Mouse (Mus musculus) liver, adult 10 weeks (tissue): ENCODE measurements around the gene Zfp764. TPM values are rescaled to one million over a fixed set of nuclear protein-coding genes. Genes with fewer than 3 reads are reported as not detected.

Source experiments
- polyA plus RNA-seq: library from polyadenylated mRNA; stranded (reverse); fragments of 350-450 nt; fragmentation: Illumina TruSeq; extraction: RNeasy Lipid Tissue Mini Kit (QIAGEN cat#74804); gene quantifications from one replicate; pipeline ENCODE4 v1.2.3, GENCODE M21; 2014; ENCODE audit warnings: low read depth, low replicate concordance

Zfp764 gene
- polyA plus RNA-seq = 0.77 TPM

DNA sequence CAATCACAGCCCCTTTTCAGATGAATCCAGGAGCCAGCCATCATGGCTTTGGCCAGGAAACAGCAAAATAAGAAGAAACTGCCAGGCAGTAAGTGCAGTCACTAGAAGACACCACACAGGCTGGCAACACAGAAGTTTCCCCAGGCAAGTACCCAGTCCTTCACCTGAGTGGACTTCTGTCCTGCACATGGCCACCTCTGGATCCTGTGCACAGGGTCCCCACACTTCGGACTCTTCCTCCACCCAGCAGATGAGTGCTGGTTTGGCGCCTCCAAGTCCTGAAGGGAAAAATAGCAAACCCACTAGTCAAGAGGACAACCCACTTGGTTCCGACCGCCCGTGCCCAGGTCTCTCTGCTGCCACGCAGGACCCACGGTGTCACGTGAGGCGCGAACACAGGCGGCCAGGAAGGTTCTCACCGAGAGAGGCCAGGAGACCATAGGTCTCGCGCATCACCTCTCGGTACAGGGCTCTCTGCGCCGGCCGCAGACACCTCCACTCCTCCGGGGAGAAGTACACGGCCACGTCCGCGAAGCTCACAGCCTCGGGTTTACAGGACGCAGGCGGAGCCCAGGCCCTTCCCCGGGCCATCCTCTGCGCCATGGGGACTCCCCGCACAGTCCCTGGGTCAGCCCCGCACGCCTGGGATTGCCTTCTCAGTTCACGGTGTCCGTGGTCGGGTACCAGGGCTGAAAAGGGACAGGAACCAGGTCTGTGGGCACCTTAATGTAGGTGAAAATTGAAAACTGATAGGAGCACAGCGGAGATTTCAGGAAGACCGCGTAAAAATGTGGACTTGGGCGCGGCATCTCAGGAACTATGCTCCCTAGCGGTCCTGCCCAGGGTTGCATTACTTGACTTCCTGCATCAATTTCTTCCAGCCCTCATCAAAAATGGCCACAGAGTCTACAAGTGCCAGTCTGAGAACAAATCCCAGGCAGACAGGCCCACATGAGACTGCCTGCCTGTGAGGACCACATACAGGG, at the start of gene Zfp764:
Gene Zfp764 (minus strand): TSS at position 821 of the 986 bp plus-strand sequence.

DNA sequence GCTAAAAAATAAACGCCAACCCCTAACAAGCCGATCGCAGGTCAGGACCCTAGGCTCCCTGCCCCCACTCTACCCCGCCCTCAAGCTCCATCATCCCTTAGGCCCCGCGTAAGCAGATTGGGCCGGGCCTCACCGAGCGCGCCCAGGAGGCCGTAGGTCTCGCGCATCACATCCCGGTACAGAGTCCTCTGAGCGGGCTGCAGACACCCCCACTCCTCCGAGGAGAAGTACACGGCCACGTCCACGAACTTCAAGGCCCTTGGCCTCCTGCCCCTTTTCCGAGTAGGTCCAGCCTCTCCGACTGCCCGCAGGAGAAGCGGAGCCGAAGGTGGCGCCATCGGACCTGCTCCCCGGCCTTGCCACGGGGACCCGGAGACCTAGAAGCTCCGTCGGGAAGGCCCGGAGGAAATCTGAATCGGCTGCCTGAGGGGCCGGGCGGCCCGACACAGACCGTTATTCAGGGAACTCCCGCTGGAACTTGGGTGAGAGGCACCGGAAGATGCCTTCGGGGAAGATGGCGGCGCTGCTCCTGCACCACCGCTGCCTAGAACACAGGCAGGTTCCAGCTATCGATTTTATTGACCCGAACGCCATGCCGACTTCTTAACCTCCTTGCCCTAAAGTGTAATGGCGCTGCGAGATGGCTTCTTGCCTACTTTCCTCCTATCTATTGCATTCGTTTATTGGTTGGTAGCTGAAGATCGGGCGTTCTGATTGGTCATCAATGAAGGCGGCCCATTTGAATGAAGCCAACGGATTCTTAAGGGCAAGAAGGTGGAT, 42.1 kb upstream of the Zfp764 start, which contains the start of gene Zfp689:
Gene Zfp689 (minus strand): TSS at position 638 of the 780 bp plus-strand sequence.

DNA sequence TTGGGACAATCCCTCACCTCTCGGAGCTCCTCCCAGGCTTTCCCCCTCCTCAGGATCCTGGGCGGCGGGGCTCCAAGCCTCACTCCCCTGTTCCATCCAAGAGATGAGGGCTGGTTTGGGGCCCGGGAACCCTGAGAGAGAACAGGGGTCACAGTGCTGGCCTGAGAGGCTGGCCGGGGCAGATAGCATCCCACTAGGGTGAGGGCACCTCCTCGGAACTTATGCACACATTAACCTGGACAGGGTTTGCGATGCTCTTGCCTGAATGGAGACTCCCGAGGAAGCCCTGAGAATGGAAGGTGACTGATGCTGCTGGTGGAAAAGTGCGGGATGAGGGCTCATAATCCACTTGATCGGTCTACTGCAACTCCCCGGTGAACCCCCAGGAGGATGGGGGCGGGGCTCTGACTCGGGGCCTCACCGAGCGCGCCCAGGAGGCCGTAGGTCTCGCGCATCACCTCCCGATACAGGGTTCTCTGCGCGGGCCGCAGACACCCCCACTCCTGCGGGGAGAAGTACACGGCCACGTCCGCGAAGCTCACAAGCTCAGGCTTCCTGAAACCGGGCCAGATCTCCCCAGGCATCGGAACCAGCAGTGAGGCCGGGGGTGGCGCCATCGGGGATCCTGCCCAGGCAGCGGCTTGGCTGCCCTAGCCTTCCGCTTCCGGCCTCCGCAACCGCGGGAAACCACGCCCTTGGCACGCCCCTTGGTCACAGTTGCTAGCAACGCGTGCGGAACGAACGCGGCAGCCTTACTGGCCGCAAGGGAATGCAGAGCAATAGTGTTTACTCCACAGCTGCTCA, 15.0 kb upstream of the Zfp764 start, which contains the start of gene Zfp688:
Gene Zfp688 (minus strand): TSS at position 681 of the 804 bp plus-strand sequence.

DNA sequence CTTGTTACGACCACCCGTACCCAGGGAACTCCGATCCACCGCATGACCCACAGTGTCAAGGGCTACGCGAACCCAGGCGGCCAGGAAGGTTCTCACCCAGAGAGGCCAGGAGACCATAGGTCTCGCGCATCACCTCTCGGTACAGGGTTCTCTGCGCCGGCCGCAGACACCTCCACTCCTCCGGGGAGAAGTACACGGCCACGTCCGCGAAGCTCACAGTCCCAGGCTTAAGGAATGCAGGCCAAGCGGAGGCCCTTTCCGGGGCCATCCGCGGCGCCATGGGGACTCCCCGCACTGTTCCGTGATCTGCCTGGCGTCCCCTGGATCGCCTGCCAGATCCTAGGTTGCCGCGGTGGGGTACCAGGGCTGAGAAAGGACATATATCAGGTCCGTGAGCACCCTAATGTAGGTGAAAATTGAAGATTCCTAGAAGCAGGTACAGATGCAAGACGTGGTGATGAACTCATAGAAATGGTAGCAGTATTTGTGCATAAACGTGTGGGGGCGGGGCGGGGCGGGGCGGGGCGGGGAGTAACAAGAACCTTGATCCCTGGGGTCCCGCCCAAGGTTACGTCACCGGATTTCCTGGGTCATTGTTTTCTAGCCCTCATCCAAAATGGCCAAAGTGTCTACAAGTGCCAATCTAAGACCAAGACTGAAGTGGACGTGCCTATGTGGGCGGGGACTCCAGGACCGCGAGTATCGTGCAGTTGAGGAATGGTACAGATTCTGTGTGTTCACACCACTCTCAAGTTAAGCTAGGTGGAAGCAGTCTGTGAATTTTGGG, 13.3 kb downstream of the Zfp764 start, which contains the start of gene E430018J23Rik:
Gene E430018J23Rik (minus strand): TSS at position 473 of the 787 bp plus-strand sequence.

DNA sequence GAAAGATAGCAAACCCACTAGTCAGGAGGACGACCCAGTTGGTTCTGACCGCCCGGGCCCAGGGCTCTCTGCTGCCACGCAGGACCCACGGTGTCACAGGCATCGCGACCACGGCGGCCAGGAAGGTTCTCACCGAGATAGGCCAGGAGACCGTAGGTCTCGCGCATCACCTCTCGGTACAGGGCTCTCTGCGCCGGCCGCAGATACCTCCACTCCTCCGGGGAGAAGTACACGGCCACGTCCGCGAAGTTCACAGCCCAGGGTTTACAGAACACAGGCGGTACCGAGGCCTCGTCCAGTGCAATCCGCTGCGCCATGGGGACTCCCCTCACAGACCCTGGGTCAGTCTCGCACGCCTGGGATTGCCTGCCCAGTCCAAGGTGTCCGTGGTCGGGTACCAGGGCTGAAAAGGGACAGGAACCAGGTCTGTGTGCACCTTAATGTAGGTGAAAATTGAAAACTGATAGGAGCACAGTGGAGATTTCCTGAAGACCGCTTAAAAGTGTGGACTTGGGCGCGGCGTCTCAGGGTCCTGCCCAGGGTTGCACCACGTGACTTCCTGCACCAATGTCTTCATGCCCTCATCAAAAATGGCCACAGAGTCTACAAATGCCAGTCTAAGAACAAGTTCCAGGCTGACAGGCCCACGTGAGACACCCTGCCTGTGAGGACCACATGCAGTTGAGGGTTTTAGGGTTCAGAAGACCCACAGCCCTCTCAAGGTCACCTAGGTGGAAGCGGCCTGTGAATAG, 19.8 kb downstream of the Zfp764 start, which contains the start of gene 9130019O22Rik:
Gene 9130019O22Rik (minus strand): TSS at position 526 of the 752 bp plus-strand sequence.

DNA sequence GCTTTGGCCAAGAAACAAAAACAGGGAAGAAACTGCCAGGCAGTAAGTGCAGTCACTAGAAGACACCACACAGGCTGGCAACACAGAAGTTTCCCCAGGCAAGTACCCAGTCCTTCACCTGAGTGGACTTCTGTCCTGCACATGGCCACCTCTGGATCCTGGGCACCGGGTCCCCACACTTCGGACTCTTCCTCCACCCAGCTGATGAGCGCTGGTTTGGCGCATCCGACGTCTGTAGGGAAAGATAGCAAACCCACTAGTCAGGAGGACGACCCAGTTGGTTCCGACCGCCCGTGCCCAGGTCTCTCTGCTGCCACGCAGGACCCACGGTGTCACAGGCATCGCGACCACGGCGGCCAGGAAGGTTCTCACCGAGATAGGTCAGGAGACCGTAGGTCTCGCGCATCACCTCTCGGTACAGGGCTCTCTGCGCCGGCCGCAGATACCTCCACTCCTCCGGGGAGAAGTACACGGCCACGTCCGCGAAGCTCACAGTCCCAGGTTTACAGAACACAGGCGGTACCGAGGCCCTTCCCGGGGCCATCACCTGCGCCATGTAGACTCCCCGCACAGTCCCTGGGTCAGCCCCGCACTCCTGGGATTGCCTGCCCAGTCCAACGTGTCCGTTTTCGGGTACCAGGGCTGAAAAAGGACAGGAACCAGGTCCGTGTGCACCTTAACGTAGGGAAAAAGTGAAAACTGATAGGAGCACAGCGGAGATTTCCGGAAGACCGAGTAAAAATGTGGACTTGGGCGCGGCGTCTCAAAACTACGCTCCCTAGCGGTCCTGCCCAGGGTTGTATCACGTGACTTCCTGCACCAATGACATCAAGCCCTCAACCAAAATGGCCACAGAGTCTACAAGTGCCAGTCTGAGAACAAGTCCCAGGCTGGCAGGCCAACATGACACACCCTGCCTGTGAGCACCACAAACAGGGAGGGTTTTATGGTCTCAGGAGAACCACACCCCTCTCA, 31.1 kb downstream of the Zfp764 start, which contains the start of gene Zfp747:
Gene Zfp747 (minus strand): TSS at position 780 of the 975 bp plus-strand sequence.

Other genes starting within 250 kb of the Zfp764 start
- 7.0 TPM for gene Cd2bp2, start 210.8 kb downstream of the Zfp764 start, polyA plus RNA-seq
- gene Tbc1d10b, start 198.4 kb downstream of the Zfp764 start, polyA plus RNA-seq = 2.4 TPM
- gene Mylpf, start 197.9 kb downstream of the Zfp764 start, polyA plus RNA-seq = not detected
- gene Zfp553, start 173.8 kb downstream of the Zfp764 start, polyA plus RNA-seq = 0.50 TPM
- not detected for gene Sept1, start 173.7 kb downstream of the Zfp764 start, polyA plus RNA-seq
- gene Zfp771, start 162.5 kb downstream of the Zfp764 start, polyA plus RNA-seq = not detected
- 2.3 TPM for gene Dctpp1, start 146.1 kb downstream of the Zfp764 start, polyA plus RNA-seq
- 507 TPM for gene Sephs2, start 132.8 kb downstream of the Zfp764 start, polyA plus RNA-seq
- gene Itgal, start 110.6 kb downstream of the Zfp764 start, polyA plus RNA-seq = 2.2 TPM
- gene Zfp768, start 61.2 kb downstream of the Zfp764 start, polyA plus RNA-seq = 2.7 TPM
- gene Zfp747, start 30.8 kb downstream of the Zfp764 start, polyA plus RNA-seq = 1.0 TPM
- gene 9130019O22Rik, start 19.7 kb downstream of the Zfp764 start, polyA plus RNA-seq = 0.61 TPM
- gene E430018J23Rik, start 13.2 kb downstream of the Zfp764 start, polyA plus RNA-seq = 0.42 TPM
- 1.4 TPM for gene Zfp688, start 15.2 kb upstream of the Zfp764 start, polyA plus RNA-seq
- gene Zfp689, start 42.3 kb upstream of the Zfp764 start, polyA plus RNA-seq = 0.48 TPM
- gene Prr14, start 52.8 kb upstream of the Zfp764 start, polyA plus RNA-seq = 10.5 TPM
- gene Fbrs, start 72.4 kb upstream of the Zfp764 start, polyA plus RNA-seq = 5.4 TPM
- gene Srcap, start 105.2 kb upstream of the Zfp764 start, polyA plus RNA-seq = 1.8 TPM
- 3.5 TPM for gene Gm42715, start 112.8 kb upstream of the Zfp764 start, polyA plus RNA-seq
- gene Tmem265, start 154.6 kb upstream of the Zfp764 start, polyA plus RNA-seq = not detected
- gene Phkg2, start 166.5 kb upstream of the Zfp764 start, polyA plus RNA-seq = 17.5 TPM
- not detected for gene Ccdc189, start 181.8 kb upstream of the Zfp764 start, polyA plus RNA-seq
- 1.8 TPM for gene Rnf40, start 181.9 kb upstream of the Zfp764 start, polyA plus RNA-seq
- gene Zfp629, start 209.0 kb upstream of the Zfp764 start, polyA plus RNA-seq = 3.5 TPM